Mouse (Mus musculus): ENCODE measurements around the gene Bloc1s4. TPM values are rescaled to one million over a fixed set of nuclear protein-coding genes. Genes with fewer than 3 reads are reported as not detected.
A peak's percentile ranks its signal among the peaks of the same experiment; 100 is the strongest.

Gene Bloc1s4
- polyA plus RNA-seq, 1 experiment: 3.5 TPM

DNA sequence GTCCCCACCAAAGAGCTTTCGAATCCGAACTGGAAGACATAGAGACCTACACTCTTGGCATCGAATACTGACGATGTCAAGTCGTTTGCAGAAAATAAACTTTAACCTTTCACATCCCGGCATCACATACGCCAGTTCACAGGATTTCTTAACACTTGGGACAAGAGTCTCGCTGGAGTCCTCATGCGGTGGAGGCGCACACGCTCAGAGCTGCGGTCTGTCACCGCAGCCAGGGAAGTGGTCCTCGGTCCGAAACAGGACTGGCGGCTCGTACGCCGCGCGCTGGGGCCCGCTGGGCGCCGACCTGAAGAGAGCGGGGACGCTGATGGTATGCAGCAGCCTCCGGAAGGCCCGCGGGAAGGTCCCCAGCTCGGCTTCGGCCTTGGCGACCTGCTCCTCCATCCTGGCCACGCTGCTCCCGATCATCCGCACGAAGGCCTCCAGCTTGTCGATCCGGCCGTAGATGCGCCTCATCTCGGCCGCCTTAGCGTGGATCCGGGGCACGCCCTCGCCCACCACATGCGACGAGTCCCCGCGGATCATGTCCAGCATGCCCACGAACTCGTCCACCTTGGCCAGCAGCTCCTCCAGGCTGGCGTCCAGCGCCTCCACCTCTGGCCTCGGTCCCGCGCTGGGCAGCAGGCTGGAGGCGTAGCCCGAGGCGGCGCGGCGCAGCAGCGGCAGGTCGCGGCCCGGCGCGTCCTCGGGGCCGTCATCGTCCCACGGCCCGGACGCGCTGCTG, 485 bp downstream of the Bloc1s4 start:
- Histone ChIP-seq H3K4me1 (ENCODE audit: control insufficient read depth) (peaks cover 53% of the 10 kb centered on the region), H3K27me3 (ENCODE audit: control insufficient read depth) (peaks cover 6% of the 10 kb centered on the region)
- TF ChIP-seq TAL1 (IDR thresholded peaks at IDR 0.05; ENCODE audit: low read length) (no peak), GATA1 (IDR thresholded peaks at IDR 0.05; ENCODE audit: low read length) (no peak)

GRCm38 (mm10) chr5:36747071-36747470, 1.4 kb downstream of the Bloc1s4 start:
- peaks cover 25% of the 10 kb centered on the region for H3K36me3 ChIP-seq (ENCODE audit: control insufficient read depth)
- H3K4me3 ChIP-seq (replicated peaks): peak overlapping the region; percentile 85
- peaks cover 3% of the 10 kb centered on the region; the same call in 1 of the 2 replicates for H3K27me3 ChIP-seq (ENCODE audit: control insufficient read depth)
- H3K9me3 ChIP-seq (ENCODE audit: control insufficient read depth, low read length): peaks cover 2% of the 10 kb centered on the region; the same call in 1 of the 2 replicates
- TF ChIP-seq GATA1 (IDR thresholded peaks at IDR 0.05; ENCODE audit: low read length): no peak
- TF ChIP-seq TAL1 (IDR thresholded peaks at IDR 0.05; ENCODE audit: low read length): no peak
- peaks cover 62% of the 10 kb centered on the region for H3K4me1 ChIP-seq (ENCODE audit: control insufficient read depth)

More for the DNA sequence above, 485 bp downstream of the Bloc1s4 start:
- peak overlapping the region; percentile 85 for H3K4me3 ChIP-seq (replicated peaks)
- peaks cover 2% of the 10 kb centered on the region; the same call in 1 of the 2 replicates for H3K9me3 ChIP-seq (ENCODE audit: control insufficient read depth, low read length)
- H3K36me3 ChIP-seq (ENCODE audit: control insufficient read depth): peaks cover 25% of the 10 kb centered on the region

- Histone ChIP-seq H3K4me3 (replicated peaks) (no peak overlapping the region), H3K4me1 (ENCODE audit: control insufficient read depth) (peaks cover 84% of the 10 kb centered on the region), H3K27me3 (ENCODE audit: control insufficient read depth) (peaks cover 9% of the 10 kb centered on the region), H3K36me3 (ENCODE audit: control insufficient read depth) (peaks cover 38% of the 10 kb centered on the region), H3K9me3 (ENCODE audit: control insufficient read depth, low read length) (no peaks in the 10 kb centered on the region)
- no peak for TF ChIP-seq GATA1 (IDR thresholded peaks at IDR 0.05; ENCODE audit: low read length)
- no peak for TF ChIP-seq TAL1 (IDR thresholded peaks at IDR 0.05; ENCODE audit: low read length)
These were observed 6.2 kb downstream of the Bloc1s4 start for GRCm38 (mm10) chr5:36742126-36742848.

DNA sequence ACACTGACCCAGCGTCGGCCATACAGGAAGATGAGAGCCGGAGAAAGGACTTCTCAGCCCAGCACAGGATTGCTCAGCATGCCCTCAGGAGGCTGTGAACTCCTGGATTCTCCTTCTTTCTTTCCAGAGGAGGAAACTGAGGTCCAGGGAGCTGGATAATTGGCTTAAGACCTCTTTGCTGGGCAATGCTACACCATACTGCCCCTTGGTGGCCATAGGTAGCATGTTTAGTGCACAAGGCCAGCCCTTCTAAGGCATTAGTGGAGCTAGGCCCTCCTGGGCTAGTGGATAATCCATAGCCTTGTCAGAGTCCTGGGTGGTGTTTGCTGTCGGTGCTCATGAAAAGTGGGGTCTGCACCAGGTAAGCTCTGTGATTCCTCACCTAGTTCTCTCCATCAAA, 8.6 kb downstream of the Bloc1s4 start:
- H3K4me1 ChIP-seq (ENCODE audit: control insufficient read depth): peaks cover 86% of the 10 kb centered on the region
- H3K4me3 ChIP-seq (replicated peaks): no peak overlapping the region
- peaks cover 28% of the 10 kb centered on the region for H3K36me3 ChIP-seq (ENCODE audit: control insufficient read depth)
- TF ChIP-seq TAL1 (IDR thresholded peaks at IDR 0.05; ENCODE audit: low read length) (no peak), GATA1 (IDR thresholded peaks at IDR 0.05; ENCODE audit: low read length) (no peak)
- H3K27me3 ChIP-seq (ENCODE audit: control insufficient read depth): peaks cover 15% of the 10 kb centered on the region
- no peaks in the 10 kb centered on the region for H3K9me3 ChIP-seq (ENCODE audit: control insufficient read depth, low read length)

DNA sequence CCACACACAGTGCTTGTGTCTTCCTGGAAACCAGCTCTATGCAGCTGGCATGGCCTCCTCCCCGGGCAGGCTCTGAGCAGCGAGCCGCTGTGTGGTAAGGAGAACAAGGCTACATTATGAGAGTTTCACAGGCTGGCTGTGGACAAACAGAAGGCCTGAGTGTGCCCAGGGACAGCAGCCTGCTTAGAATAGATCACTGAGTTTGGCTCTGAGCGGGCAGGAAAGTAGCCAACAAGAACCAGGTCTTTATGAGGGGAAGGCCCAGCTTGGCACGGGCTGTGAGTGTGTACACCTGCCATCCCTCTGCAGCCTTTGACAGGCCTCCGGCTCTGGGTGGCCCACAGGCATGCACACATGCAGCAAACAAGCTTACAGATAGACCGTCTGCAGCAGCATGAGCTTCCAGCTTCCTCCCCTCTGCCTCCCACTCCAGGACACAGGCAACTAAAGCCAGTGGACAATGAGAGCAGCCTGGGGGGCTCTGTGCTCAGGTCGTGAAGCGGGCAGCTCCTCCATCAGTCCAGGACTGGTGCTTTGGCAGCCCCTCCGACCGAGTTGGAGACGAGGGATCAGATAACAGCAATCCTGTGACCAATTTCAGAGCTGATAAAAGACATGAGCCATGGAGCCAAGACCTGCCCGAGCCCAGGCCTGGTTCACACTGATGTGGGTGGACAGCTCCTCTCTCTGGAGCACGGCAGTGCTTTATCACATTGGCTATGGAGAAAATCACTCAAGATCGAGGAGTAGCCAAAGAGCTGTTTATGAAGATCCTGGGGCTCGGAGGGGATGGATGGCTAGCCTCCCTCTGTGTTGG, 9.4 kb downstream of the Bloc1s4 start:
- TF ChIP-seq GATA1 (IDR thresholded peaks at IDR 0.05; ENCODE audit: low read length) (no peak), TAL1 (IDR thresholded peaks at IDR 0.05; ENCODE audit: low read length) (no peak)
- H3K36me3 ChIP-seq (ENCODE audit: control insufficient read depth): peaks cover 25% of the 10 kb centered on the region
- H3K27me3 ChIP-seq (ENCODE audit: control insufficient read depth): peaks cover 16% of the 10 kb centered on the region
- H3K4me3 ChIP-seq (replicated peaks): no peak overlapping the region
- no peaks in the 10 kb centered on the region for H3K9me3 ChIP-seq (ENCODE audit: control insufficient read depth, low read length)
- peaks cover 91% of the 10 kb centered on the region for H3K4me1 ChIP-seq (ENCODE audit: control insufficient read depth)

GRCm38 (mm10) chr5:36737765-36738164, 10.7 kb downstream of the Bloc1s4 start:
- Histone ChIP-seq H3K4me3 (replicated peaks) (no peak overlapping the region), H3K4me1 (ENCODE audit: control insufficient read depth) (peaks cover 95% of the 10 kb centered on the region), H3K36me3 (ENCODE audit: control insufficient read depth) (peaks cover 22% of the 10 kb centered on the region), H3K27me3 (ENCODE audit: control insufficient read depth) (peaks cover 16% of the 10 kb centered on the region), H3K9me3 (ENCODE audit: control insufficient read depth, low read length) (no peaks in the 10 kb centered on the region)
- TF ChIP-seq GATA1 (IDR thresholded peaks at IDR 0.05; ENCODE audit: low read length) (no peak), TAL1 (IDR thresholded peaks at IDR 0.05; ENCODE audit: low read length) (no peak)

- peaks cover 97% of the 10 kb centered on the region for H3K4me1 ChIP-seq (ENCODE audit: control insufficient read depth)
- H3K9me3 ChIP-seq (ENCODE audit: control insufficient read depth, low read length): no peaks in the 10 kb centered on the region
- peaks cover 27% of the 10 kb centered on the region for H3K36me3 ChIP-seq (ENCODE audit: control insufficient read depth)
- peaks cover 14% of the 10 kb centered on the region for H3K27me3 ChIP-seq (ENCODE audit: control insufficient read depth)
- peak overlapping the region; percentile 57 for H3K4me3 ChIP-seq (replicated peaks)
- TF ChIP-seq TAL1 (IDR thresholded peaks at IDR 0.05; ENCODE audit: low read length) (peak; percentile 99), GATA1 (IDR thresholded peaks at IDR 0.05; ENCODE audit: low read length) (peak; percentile 98)
These were observed 12.4 kb downstream of the Bloc1s4 start for GRCm38 (mm10) chr5:36736009-36736408.

GRCm38 (mm10) chr5:36735106-36735505, 13.3 kb downstream of the Bloc1s4 start:
- Histone ChIP-seq H3K4me3 (replicated peaks) (peak overlapping the region; percentile 57), H3K4me1 (ENCODE audit: control insufficient read depth) (peaks cover 98% of the 10 kb centered on the region), H3K9me3 (ENCODE audit: control insufficient read depth, low read length) (no peaks in the 10 kb centered on the region), H3K36me3 (ENCODE audit: control insufficient read depth) (peaks cover 29% of the 10 kb centered on the region), H3K27me3 (ENCODE audit: control insufficient read depth) (peaks cover 12% of the 10 kb centered on the region)
- TF ChIP-seq TAL1 (IDR thresholded peaks at IDR 0.05; ENCODE audit: low read length) (no peak), GATA1 (IDR thresholded peaks at IDR 0.05; ENCODE audit: low read length) (no peak)

Data from erythroblast, embryonic 14.5 days (primary cell).